In genomic region chr5:67216031-67216778, GRCm38 (mm10) we compare ENCODE assay signal across 9 mouse cellular contexts. TPM values are rescaled to one million over a fixed set of nuclear protein-coding genes. Genes with fewer than 3 reads are reported as not detected.
A peak's percentile ranks its signal among the peaks of the same experiment; 100 is the strongest.
DNase-seq lines count a peak whose midpoint lies in the region; ATAC-seq and TF ChIP-seq lines count a peak whose summit lies in the region.
"Had no signal": no experiment of that assay in that cellular context is flagged by ENCODE, and none has a peak within 500 bp of the region (broad histone marks: within the 10 kb centered on the region; RNA-seq: fewer than 3 reads in every experiment).

No protein-coding gene starts in this region.

- no peak overlapping the region for H3K27ac ChIP-seq in kidney, embryonic 15.5 days
- no peak overlapping the region for H3K27ac ChIP-seq in kidney, adult 2 months (ENCODE audit: insufficient read depth, low read depth, low read length)
- no peak overlapping the region for H3K27ac ChIP-seq in embryonic facial prominence, embryonic 15.5 days (replicated peaks)
- no peak overlapping the region for H3K27ac ChIP-seq in intestine, embryonic 16.5 days (ENCODE audit: low read length)
- no peak overlapping the region for H3K27ac ChIP-seq in neural tube, embryonic 13.5 days (replicated peaks)

- no peaks in the 10 kb centered on the region for H3K36me3 ChIP-seq in kidney, embryonic 15.5 days
- H3K36me3 ChIP-seq in kidney, adult 2 months (ENCODE audit: control insufficient read depth, insufficient read depth, low read length), result no peaks in the 10 kb centered on the region
- H3K36me3 ChIP-seq in embryonic facial prominence, embryonic 15.5 days, result no peaks in the 10 kb centered on the region
- no peaks in the 10 kb centered on the region for H3K36me3 ChIP-seq in intestine, embryonic 16.5 days (ENCODE audit: control insufficient read depth, insufficient read depth, low read length)
- H3K36me3 ChIP-seq in neural tube, embryonic 13.5 days, result no peaks in the 10 kb centered on the region

- peak overlapping the region; percentile 17; the same call in 1 of the 2 replicates for H3K4me3 ChIP-seq in kidney, embryonic 15.5 days (replicated peaks)
- no peak overlapping the region for H3K4me3 ChIP-seq in kidney, adult 2 months (ENCODE audit: insufficient read depth, low read depth, low read length)
- H3K4me3 ChIP-seq in embryonic facial prominence, embryonic 15.5 days (replicated peaks), result peak overlapping the region; percentile 22
- peak overlapping the region; percentile 7; the same call in 1 of the 2 replicates for H3K4me3 ChIP-seq in intestine, embryonic 16.5 days (ENCODE audit: low read length)
- H3K4me3 ChIP-seq in neural tube, embryonic 13.5 days, result peak overlapping the region; percentile 13

- peaks cover 95% of the 10 kb centered on the region for H3K27me3 ChIP-seq in kidney, embryonic 15.5 days
- peaks cover 4% of the 10 kb centered on the region; the same call in 1 of the 2 replicates for H3K27me3 ChIP-seq in kidney, adult 2 months (replicated peaks; ENCODE audit: control insufficient read depth, insufficient read depth, low read length)
- peaks cover 90% of the 10 kb centered on the region for H3K27me3 ChIP-seq in embryonic facial prominence, embryonic 15.5 days
- H3K27me3 ChIP-seq in intestine, embryonic 16.5 days (replicated peaks; ENCODE audit: control insufficient read depth, insufficient read depth, low read length), result peaks cover 68% of the 10 kb centered on the region
- peaks cover 98% of the 10 kb centered on the region for H3K27me3 ChIP-seq in neural tube, embryonic 13.5 days

- TF ChIP-seq POLR2A in kidney, adult 2 months (IDR thresholded peaks at IDR 0.05; ENCODE audit: low read depth, low read length), result no peak

- DNase-seq in kidney, adult 2 months, result no peak
- no peak for DNase-seq in cerebellum, postnatal 4 days (ENCODE audit: low spot score in 2 of 2)
- no peak for DNase-seq in MN1 (ENCODE audit: low spot score)
- DNase-seq: right cerebral cortex, postnatal 14 days had no signal

- H3K4me1 ChIP-seq in kidney, embryonic 15.5 days, result peaks cover 19% of the 10 kb centered on the region
- H3K4me1 ChIP-seq in kidney, adult 2 months (ENCODE audit: control insufficient read depth, insufficient read depth, low read length), result no peaks in the 10 kb centered on the region
- H3K4me1 ChIP-seq in embryonic facial prominence, embryonic 15.5 days, result peaks cover 16% of the 10 kb centered on the region
- no peaks in the 10 kb centered on the region; the same call in 1 of the 2 replicates for H3K4me1 ChIP-seq in intestine, embryonic 16.5 days (ENCODE audit: control insufficient read depth, insufficient read depth, low read length)
- peaks cover 22% of the 10 kb centered on the region for H3K4me1 ChIP-seq in neural tube, embryonic 13.5 days (replicated peaks)

- WGBS in kidney, embryonic 15.5 days, result 1% methylated on average over 48 of the region's 49 CpGs
- 2% methylated on average over 49 of the region's 49 CpGs for WGBS in kidney, adult 2 months
- WGBS in embryonic facial prominence, embryonic 15.5 days, result under 1% methylated on average over 48 of the region's 49 CpGs
- 1% methylated on average over 49 of the region's 49 CpGs for WGBS in intestine, embryonic 16.5 days
- 1% methylated on average over 49 of the region's 49 CpGs for WGBS in neural tube, embryonic 13.5 days

- H3K9ac ChIP-seq in kidney, embryonic 15.5 days, result no peak overlapping the region
- H3K9ac ChIP-seq in embryonic facial prominence, embryonic 15.5 days, result no peak overlapping the region
- H3K9ac ChIP-seq in intestine, embryonic 16.5 days (ENCODE audit: low read depth, low read length), result no peak overlapping the region
- H3K9ac ChIP-seq in neural tube, embryonic 13.5 days, result no peak overlapping the region

- TF ChIP-seq CTCF in kidney, adult 2 months (conservative IDR thresholded peaks at IDR 0.05; ENCODE audit: insufficient read depth, insufficient read length, low read depth, low read length), result no peak

- peak overlapping the region; percentile 28 for H3K4me2 ChIP-seq in kidney, embryonic 15.5 days
- H3K4me2 ChIP-seq in embryonic facial prominence, embryonic 15.5 days (replicated peaks), result peak overlapping the region; percentile 29
- H3K4me2 ChIP-seq in intestine, embryonic 16.5 days (ENCODE audit: low read depth, low read length), result no peak overlapping the region
- peak overlapping the region; percentile 45 for H3K4me2 ChIP-seq in neural tube, embryonic 13.5 days

- H3K9me3 ChIP-seq in kidney, embryonic 15.5 days (replicated peaks), result no peaks in the 10 kb centered on the region
- H3K9me3 ChIP-seq in embryonic facial prominence, embryonic 15.5 days (replicated peaks), result no peaks in the 10 kb centered on the region
- no peaks in the 10 kb centered on the region for H3K9me3 ChIP-seq in intestine, embryonic 16.5 days (ENCODE audit: control insufficient read depth, low read length)
- H3K9me3 ChIP-seq in neural tube, embryonic 13.5 days, result no peaks in the 10 kb centered on the region

- ATAC-seq in kidney, embryonic 15.5 days (replicated peaks; ENCODE audit: low FRiP score), result no peak; the same call in 1 of the 2 replicates
- ATAC-seq in embryonic facial prominence, embryonic 15.5 days (ENCODE audit: insufficient number of reproducible peaks, low FRiP score, low TSS enrichment, low read depth), result no peak
- ATAC-seq in intestine, embryonic 16.5 days, result peak; percentile 33; the same call in 1 of the 2 replicates
- no peak for ATAC-seq in neural tube, embryonic 13.5 days (ENCODE audit: low read depth)
- ATAC-seq in CD4-positive, CD25-positive, alpha-beta regulatory T cell, adult 4 months, result no peak

RNA-seq across cellular contexts. Expression of gene Tmem33, which starts 44.2 kb away (rescaled TPM):
- 97.9 and 111 TPM in 2 replicates for polyA plus RNA-seq in kidney, embryonic 15.5 days (2015; fragmentation: Nextera tagmentation; extraction: Ambion mirVana)
- polyA plus RNA-seq in kidney, adult 2 months (2012; rRNA removed), result 190 and 218 TPM in 2 replicates
- 76.1 and 85.2 TPM in 2 replicates for polyA plus RNA-seq in embryonic facial prominence, embryonic 15.5 days (2015; fragmentation: Nextera tagmentation; extraction: Ambion mirVana)
- polyA plus RNA-seq in intestine, embryonic 16.5 days (2015; fragmentation: Nextera tagmentation; extraction: Ambion mirVana), result 127 and 132 TPM in 2 replicates
- 80.7 and 85.7 TPM in 2 replicates for polyA plus RNA-seq in neural tube, embryonic 13.5 days (2015; fragmentation: Nextera tagmentation; extraction: Ambion mirVana)
- 10 to 100 TPM; 50.2 to 60.8 TPM for polyA plus RNA-seq in CD4-positive, CD25-positive, alpha-beta regulatory T cell, adult 4 months (2017; shearing (Covaris generic))
